Mouse (Mus musculus) v-Abl transformed pro-B cells (cell line): ENCODE measurements around the gene Srebf1.

Source experiments
- in situ Hi-C, 2 experiments: fragments of 400-800 bp; cut with MboI; formaldehyde crosslinking; loops; one replicate each; pipeline ENCODE4 v1.15.1; 2025; ENCODE audit not compliant: unreplicated experiment in 2 of 2

Gene Srebf1

GRCm38 (mm10) chr11:60240509-60240908 is 18.1 kb upstream of the Srebf1 start:
- in situ Hi-C loops = no loop called here

GRCm38 (mm10) chr11:60235351-60235750 is 13.0 kb upstream of the Srebf1 start:
- in situ Hi-C loops = loop anchor here in 1 of 2 experiments (5.0 kb wide), 1 partner anchor 42 kb away; no protein-coding TSS in a partner anchor

- in situ Hi-C loops = no loop called here
Observed at GRCm38 (mm10) chr11:60233235-60233634, 10.9 kb upstream of the Srebf1 start.

GRCm38 (mm10) chr11:60232441-60233058 is 10.2 kb upstream of the Srebf1 start:
- in situ Hi-C loops = no loop called here

- in situ Hi-C loops = no loop called here
Observed at GRCm38 (mm10) chr11:60231951-60232350, 9.6 kb upstream of the Srebf1 start.

- in situ Hi-C loops = no loop called here
Observed at GRCm38 (mm10) chr11:60231326-60231725, 8.9 kb upstream of the Srebf1 start.

GRCm38 (mm10) chr11:60230512-60230911 is 8.1 kb upstream of the Srebf1 start:
- in situ Hi-C loops = no loop called here

GRCm38 (mm10) chr11:60229821-60230220 is 7.4 kb upstream of the Srebf1 start:
- in situ Hi-C loops = no loop called here

- in situ Hi-C loops = no loop called here
Observed at GRCm38 (mm10) chr11:60228525-60228924, 6.1 kb upstream of the Srebf1 start.

GRCm38 (mm10) chr11:60225874-60226273 is 3.5 kb upstream of the Srebf1 start:
- in situ Hi-C loops = no loop called here

- in situ Hi-C loops = no loop called here
Observed at GRCm38 (mm10) chr11:60224676-60225075, 2.3 kb upstream of the Srebf1 start.

- in situ Hi-C loops = no loop called here
Observed at GRCm38 (mm10) chr11:60222085-60222468, 304 bp downstream of the Srebf1 start.

- in situ Hi-C loops = no loop called here
Observed at GRCm38 (mm10) chr11:60221425-60221824, 956 bp downstream of the Srebf1 start.

GRCm38 (mm10) chr11:60220291-60220804 is 2.0 kb downstream of the Srebf1 start:
- in situ Hi-C loops = no loop called here

- in situ Hi-C loops = no loop called here
Observed at GRCm38 (mm10) chr11:60219609-60220008, 2.8 kb downstream of the Srebf1 start.

GRCm38 (mm10) chr11:60217467-60217866 is 4.9 kb downstream of the Srebf1 start:
- in situ Hi-C loops = no loop called here

GRCm38 (mm10) chr11:60216671-60217070 is 5.7 kb downstream of the Srebf1 start:
- in situ Hi-C loops = no loop called here

GRCm38 (mm10) chr11:60213266-60213665 is 9.1 kb downstream of the Srebf1 start:
- in situ Hi-C loops = no loop called here

- in situ Hi-C loops = no loop called here
Observed at GRCm38 (mm10) chr11:60211761-60212160, 10.6 kb downstream of the Srebf1 start.

GRCm38 (mm10) chr11:60211152-60211551 is 11.2 kb downstream of the Srebf1 start:
- in situ Hi-C loops = no loop called here

- in situ Hi-C loops = no loop called here
Observed at GRCm38 (mm10) chr11:60210305-60210724, 12.1 kb downstream of the Srebf1 start.

GRCm38 (mm10) chr11:60209933-60210249 is 12.5 kb downstream of the Srebf1 start:
- in situ Hi-C loops = loop anchor here in 1 of 2 experiments (10.0 kb wide), 1 partner anchor 335 kb away; no protein-coding TSS in a partner anchor
